Mouse (Mus musculus) retina, embryonic 14.5 days (tissue): ENCODE measurements at regions not wholly inside any gene's neighbourhood (a gene's known extent, or its start where the extent isn't known, plus 50 kb on each side); places are given as distances from the start of the nearest gene placed in this dataset.

ENCODE experiments used
- DNase-seq: peaks from one replicate; pipeline ENCODE4 v3.0.0-alpha.2; 2015; ENCODE audit warnings: low spot score

DNA sequence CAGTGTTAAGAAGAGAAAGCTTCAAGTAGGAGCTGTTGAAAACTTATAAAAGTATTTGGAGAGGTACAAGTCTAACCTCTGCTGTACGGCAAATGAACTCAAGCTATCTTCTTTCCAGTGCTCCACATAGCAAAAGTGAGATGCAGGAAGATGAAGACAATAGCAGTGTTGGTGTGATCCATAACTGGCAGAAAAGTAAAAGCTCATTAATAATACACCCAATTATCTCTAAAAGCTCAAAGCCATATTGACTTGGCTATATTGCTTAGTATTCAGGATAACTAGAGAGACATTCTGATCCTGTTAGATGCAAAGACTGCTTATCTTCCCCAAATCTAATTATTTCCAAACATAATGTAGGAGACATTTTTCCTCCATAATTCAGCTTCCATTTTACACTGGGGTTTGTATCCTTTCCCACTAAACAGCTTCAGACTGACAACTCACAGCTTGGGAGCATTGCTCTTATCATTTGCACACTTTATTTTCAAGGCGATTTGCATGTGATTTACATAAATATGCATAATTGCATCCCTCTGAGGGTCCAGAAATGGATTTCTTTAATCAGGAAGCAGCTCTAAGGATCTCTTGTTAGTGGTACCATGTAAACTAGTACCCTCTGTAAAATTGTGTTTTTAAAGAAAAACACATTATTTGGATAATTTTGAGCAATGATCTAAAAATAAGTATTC lies 248.5 kb upstream of the Pom121l12 start:
- DNase-seq = no peak

DNA sequence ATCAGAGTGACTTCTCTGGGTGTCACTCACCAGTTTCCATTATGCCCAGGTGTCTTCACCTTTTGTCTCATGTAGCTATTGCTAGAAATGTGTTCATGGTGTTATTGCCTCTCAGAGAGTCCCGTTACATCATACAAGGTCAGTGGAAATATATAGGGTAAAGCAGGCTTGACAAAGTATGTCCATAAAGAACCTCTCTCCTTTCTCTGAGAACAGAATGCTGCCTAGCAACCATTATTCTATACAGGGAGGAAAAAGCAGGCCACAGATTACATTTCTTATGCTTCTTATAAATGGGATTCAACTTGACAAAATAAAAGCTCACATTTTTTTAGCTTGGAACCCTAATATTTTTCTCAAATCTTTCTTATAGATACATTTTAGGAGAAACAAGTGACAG lies 220.6 kb upstream of the Pom121l12 start:
- DNase-seq = no peak

DNA sequence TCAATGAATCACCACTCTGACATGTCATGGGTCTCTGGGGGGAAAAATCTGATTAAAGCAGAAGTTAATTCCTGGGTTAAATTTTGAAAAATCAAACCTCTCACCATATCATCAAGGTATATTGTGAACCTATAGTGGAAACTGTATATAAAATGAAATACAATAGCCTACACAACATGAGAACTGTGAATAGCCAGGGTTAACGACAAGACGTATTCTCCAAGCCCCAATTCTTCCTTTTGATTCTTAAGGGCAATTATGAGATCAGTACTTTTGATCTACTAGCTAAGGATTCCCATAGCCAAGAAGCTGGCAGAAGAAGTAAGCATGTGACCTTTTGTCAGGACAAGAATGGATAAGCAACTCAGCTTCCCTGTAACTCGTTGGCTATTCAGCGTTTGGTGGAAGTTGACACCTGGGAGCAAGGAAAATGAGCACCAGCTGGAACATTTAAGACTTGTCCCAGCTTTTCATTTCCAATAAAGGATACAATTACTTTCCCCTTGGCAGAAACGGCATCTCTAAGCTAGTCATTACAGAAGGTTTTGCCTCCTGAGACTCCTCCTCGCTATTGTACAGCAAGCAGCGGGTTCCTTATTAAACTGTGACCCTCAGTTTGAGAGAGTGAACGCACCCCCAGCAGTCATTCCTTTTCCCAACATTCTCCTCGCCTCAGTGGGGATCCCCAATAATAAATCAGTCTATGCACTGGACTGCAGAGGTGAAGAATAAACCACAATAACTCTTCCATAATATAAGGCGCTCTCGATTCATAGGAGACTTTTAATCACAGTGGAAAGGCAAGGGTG lies 219.1 kb upstream of the Pom121l12 start:
- DNase-seq = peak; percentile 26

DNA sequence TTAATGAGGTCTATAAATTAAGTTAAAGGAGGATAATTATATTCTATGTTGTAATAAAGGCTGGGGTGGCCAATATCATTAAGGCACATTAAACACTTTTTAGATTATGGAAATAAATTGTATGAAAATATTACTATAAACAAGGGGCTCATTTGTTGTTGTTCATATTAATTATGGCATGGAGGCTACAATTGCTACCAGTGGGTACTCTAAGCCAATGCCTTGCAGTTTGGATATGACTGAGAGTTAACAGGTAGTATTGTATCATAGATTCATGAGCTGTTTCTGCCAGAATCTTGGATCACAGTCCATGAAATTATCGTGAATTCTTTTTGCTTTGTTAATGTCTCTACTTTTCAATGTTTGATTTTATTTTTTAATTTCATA lies 218.5 kb upstream of the Pom121l12 start:
- DNase-seq = no peak

DNA sequence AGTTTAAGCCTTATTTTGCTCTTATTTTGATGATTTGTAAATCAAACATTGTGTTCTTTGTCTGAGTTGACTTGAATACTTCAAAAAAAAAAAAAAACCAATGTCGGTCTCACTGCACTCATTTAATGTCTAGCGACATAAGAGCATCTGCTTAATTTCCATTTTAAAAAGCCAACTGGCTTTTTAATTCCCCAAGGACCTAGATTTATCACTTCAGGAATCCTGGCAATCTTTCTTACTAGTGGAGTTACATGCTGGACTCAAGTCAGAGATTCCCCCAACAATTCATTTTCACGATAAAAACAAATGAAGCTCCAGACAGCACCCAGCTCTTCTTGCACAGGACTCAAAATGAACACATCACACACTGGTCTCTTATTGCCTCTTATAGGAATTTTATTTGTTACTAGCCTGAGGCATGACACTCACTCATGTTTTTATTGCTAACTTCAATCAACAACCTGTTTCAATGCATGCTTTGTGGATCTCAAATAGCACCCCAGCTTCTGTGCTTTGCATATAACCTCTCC lies 212.0 kb upstream of the Pom121l12 start:
- DNase-seq = no peak

DNA sequence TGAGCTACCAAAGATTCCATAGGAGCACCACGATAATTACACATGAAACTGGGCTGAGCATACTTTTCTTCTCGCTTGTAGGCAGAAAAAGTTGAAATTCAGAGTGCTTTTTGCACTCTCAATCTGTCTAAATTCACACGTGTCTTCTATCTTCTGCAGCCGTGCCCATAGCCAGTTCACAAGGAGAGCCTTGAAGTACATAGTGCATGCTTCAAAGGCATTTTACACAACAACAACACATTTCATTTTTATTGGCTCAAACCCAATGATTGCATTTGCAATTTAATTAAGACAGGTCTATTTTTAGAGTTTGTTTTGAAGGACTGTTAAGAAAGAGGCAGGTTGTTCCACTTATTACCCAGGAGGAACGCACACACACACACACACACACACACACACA lies 211.4 kb upstream of the Pom121l12 start:
- no peak for DNase-seq
